Mouse (Mus musculus): ENCODE measurements around the gene Esrrb. TPM values are rescaled to one million over a fixed set of nuclear protein-coding genes. Genes with fewer than 3 reads are reported as not detected.

Esrrb gene
- polyA plus RNA-seq, 1 experiment = not detected

DNA sequence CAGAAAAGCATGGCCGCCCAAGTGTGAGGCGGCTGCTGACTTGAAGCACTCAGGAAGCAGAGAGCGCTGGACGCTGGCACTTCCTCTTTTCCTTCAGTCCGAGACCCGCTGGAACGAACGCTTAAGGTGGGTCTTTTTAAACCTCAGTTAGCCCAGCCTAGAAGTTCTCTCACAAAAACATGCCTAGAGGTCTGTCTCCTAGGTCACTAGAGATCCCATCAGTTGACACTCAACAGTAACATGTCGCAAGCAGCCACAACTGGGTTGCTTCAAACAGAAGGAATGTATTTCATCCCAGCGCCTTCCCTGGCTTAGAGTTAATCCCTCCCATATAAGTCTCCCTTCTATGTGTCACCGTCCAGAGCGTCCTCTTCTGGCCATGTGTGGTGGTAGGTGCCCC lies 33.9 kb downstream of the Esrrb start:
- H3K9me3 ChIP-seq (ENCODE audit: control insufficient read depth, low read length) = no peaks in the 10 kb centered on the region
- H3K36me3 ChIP-seq (ENCODE audit: control insufficient read depth) = no peaks in the 10 kb centered on the region
- no peak overlapping the region for H3K4me3 ChIP-seq (replicated peaks)
- no peak for TF ChIP-seq GATA1 (IDR thresholded peaks at IDR 0.05; ENCODE audit: low read length)
- no peak for TF ChIP-seq TAL1 (IDR thresholded peaks at IDR 0.05; ENCODE audit: low read length)
- H3K4me1 ChIP-seq (ENCODE audit: control insufficient read depth) = no peaks in the 10 kb centered on the region
- H3K27me3 ChIP-seq (ENCODE audit: control insufficient read depth) = no peaks in the 10 kb centered on the region

DNA sequence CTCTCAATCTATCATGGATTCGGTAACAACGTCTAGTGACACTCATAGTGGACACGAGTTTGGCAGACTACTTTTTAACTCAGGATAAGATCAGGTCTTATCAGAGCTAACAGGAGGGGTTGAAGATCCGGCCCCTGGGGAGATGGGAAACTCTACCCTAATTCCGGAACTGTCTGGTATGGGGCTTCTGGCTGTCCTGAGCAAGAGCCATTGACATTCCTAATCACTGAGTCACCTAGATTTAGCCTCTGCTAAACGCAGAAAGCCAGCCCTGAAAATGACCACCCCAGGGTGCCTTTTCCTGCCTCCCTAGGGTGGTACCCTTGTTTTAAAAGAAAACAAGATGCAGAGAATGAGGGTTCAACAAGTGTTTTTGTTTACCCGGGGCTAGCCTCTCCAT lies 34.4 kb downstream of the Esrrb start:
- Histone ChIP-seq H3K36me3 (ENCODE audit: control insufficient read depth) (no peaks in the 10 kb centered on the region), H3K4me1 (ENCODE audit: control insufficient read depth) (no peaks in the 10 kb centered on the region), H3K27me3 (ENCODE audit: control insufficient read depth) (no peaks in the 10 kb centered on the region), H3K4me3 (replicated peaks) (no peak overlapping the region), H3K9me3 (ENCODE audit: control insufficient read depth, low read length) (no peaks in the 10 kb centered on the region)
- TF ChIP-seq TAL1 (IDR thresholded peaks at IDR 0.05; ENCODE audit: low read length) (no peak), GATA1 (IDR thresholded peaks at IDR 0.05; ENCODE audit: low read length) (no peak)

DNA sequence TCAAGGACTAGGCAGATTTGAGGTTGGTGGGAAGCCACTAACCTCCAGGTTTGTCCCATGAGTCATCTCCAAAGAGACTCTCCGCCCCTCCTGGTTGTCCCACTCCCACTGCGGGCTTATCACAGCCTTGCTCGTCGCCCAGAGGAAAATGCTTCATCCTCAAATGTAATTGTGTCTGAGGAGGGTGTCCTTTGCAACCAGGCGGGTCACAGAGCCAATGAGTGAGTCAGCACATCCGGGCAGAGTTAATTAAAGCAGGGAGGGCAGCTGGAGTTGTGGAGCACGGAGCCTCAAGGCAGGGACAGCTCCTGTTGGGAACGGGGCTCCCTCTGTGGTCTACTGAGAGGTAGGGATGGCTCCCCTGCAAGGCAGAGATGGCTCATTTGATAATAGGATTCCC lies 37.8 kb downstream of the Esrrb start:
- Histone ChIP-seq H3K9me3 (ENCODE audit: control insufficient read depth, low read length) (no peaks in the 10 kb centered on the region), H3K27me3 (ENCODE audit: control insufficient read depth) (peaks cover 6% of the 10 kb centered on the region), H3K4me3 (replicated peaks) (no peak overlapping the region), H3K36me3 (ENCODE audit: control insufficient read depth) (no peaks in the 10 kb centered on the region), H3K4me1 (ENCODE audit: control insufficient read depth) (no peaks in the 10 kb centered on the region)
- no peak for TF ChIP-seq GATA1 (IDR thresholded peaks at IDR 0.05; ENCODE audit: low read length)
- TF ChIP-seq TAL1 (IDR thresholded peaks at IDR 0.05; ENCODE audit: low read length) = no peak

DNA sequence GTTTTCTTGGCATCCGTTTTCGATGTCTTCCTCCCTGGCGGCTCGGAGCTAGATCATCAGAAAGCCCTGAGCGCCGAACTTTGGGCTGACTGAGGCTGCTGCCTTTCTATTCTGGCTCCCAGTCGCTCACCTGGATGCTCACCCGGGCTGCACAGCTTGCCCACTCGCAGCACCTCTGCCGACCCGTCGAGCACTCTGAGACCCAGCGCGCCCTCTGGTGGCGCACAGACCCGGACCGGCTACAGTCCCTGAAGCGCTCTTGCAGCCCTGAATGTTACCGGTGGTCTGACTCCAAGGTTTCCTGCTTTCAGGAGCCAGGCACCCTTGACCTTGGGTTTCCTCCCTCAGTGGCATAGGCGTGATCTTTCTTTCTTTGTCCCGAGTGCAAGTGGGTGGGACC lies 41.8 kb downstream of the Esrrb start:
- H3K4me3 ChIP-seq (replicated peaks) = no peak overlapping the region
- H3K36me3 ChIP-seq (ENCODE audit: control insufficient read depth) = no peaks in the 10 kb centered on the region
- peaks cover 11% of the 10 kb centered on the region for H3K27me3 ChIP-seq (ENCODE audit: control insufficient read depth)
- H3K4me1 ChIP-seq (ENCODE audit: control insufficient read depth) = no peaks in the 10 kb centered on the region
- TF ChIP-seq TAL1 (IDR thresholded peaks at IDR 0.05; ENCODE audit: low read length) = no peak
- TF ChIP-seq GATA1 (IDR thresholded peaks at IDR 0.05; ENCODE audit: low read length) = no peak
- H3K9me3 ChIP-seq (ENCODE audit: control insufficient read depth, low read length) = no peaks in the 10 kb centered on the region

DNA sequence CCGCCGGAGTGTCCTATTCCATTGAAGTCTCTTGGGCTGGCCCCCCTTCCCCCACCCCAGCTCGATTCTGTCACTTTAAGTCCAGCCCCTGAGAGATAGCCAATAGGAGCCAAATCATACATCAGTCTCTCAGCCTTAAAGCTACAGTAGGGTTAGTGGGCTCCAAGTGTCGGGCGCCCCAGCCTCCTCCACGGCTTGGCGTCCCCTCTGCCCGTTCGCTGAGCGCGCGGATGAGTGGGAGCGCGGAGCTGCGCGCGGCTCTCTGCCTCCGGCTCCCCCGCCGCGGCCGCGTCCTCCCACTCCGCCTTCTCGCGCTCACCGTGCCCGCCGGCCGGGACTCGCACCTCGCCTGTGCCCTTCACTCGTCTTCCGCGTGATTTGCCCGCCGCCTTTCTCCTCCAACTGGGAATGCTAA lies 60.6 kb downstream of the Esrrb start:
- Histone ChIP-seq H3K27me3 (ENCODE audit: control insufficient read depth) (peaks cover 70% of the 10 kb centered on the region), H3K4me3 (replicated peaks) (peak overlapping the region; percentile 27), H3K36me3 (ENCODE audit: control insufficient read depth) (no peaks in the 10 kb centered on the region), H3K9me3 (ENCODE audit: control insufficient read depth, low read length) (no peaks in the 10 kb centered on the region; the same call in 1 of the 2 replicates), H3K4me1 (ENCODE audit: control insufficient read depth) (no peaks in the 10 kb centered on the region)
- TF ChIP-seq GATA1 (IDR thresholded peaks at IDR 0.05; ENCODE audit: low read length) (no peak), TAL1 (IDR thresholded peaks at IDR 0.05; ENCODE audit: low read length) (no peak)

DNA sequence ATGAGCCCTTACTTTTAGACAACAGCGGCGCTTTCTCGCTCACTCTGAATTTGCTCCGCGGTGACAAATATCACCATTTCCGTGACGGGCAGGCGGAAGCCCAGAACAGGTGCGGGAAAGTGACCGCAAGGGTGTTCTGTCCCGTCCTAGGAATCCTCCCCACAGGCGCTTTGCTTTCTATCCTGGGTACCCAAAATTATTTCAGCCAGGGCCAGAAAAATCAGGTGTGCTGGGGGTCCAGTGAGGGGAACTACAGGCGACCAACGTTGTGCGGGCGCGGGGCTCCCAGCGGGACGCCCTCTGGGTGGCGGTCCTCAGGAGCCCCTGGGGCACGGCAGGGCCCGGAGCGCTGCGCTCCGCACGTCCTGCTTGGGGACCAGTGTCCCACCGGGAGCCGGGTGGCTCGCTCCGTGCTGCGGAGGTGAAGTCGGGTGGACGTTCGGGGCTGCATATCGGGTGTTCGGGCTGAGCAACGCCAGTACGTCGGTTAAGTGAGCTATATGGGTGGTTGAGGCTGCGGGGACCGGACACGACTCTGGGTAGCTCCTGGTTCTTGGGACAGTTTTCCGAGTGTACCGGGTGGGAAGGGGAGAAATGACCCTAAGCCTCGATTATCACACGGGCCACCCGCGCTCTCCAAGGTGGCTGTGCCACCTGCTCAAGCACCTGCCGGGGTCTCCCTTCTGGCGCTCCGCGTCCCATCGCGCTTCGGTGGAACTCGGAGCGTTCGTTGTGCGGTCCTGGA lies 61.4 kb downstream of the Esrrb start:
- Histone ChIP-seq H3K36me3 (ENCODE audit: control insufficient read depth) (no peaks in the 10 kb centered on the region), H3K9me3 (ENCODE audit: control insufficient read depth, low read length) (no peaks in the 10 kb centered on the region; the same call in 1 of the 2 replicates), H3K27me3 (ENCODE audit: control insufficient read depth) (peaks cover 70% of the 10 kb centered on the region), H3K4me1 (ENCODE audit: control insufficient read depth) (no peaks in the 10 kb centered on the region), H3K4me3 (replicated peaks) (no peak overlapping the region)
- TF ChIP-seq GATA1 (IDR thresholded peaks at IDR 0.05; ENCODE audit: low read length) (no peak), TAL1 (IDR thresholded peaks at IDR 0.05; ENCODE audit: low read length) (no peak)

DNA sequence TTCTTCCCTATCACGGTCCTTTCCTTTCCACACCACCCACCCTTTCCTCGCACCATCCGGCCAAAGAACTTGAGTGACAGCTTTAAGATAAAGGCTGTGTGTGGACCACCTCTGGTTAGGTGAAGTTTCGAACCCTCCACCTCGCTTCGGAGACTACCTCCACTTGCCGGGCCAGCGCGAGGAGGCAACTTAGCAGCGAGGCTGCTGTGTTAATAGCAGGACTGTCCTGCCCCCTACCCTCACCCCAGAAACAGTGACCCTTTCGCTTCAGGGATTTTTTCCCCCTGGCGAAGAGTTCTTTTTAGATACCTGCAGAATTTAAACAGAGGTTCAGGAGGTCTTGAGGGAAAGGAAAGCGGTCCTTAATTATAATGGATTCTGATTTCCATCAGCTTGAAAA lies 62.2 kb downstream of the Esrrb start:
- Histone ChIP-seq H3K4me1 (ENCODE audit: control insufficient read depth) (no peaks in the 10 kb centered on the region), H3K4me3 (replicated peaks) (no peak overlapping the region), H3K9me3 (ENCODE audit: control insufficient read depth, low read length) (no peaks in the 10 kb centered on the region; the same call in 1 of the 2 replicates), H3K27me3 (ENCODE audit: control insufficient read depth) (peaks cover 67% of the 10 kb centered on the region), H3K36me3 (ENCODE audit: control insufficient read depth) (no peaks in the 10 kb centered on the region)
- TF ChIP-seq TAL1 (IDR thresholded peaks at IDR 0.05; ENCODE audit: low read length) (no peak), GATA1 (IDR thresholded peaks at IDR 0.05; ENCODE audit: low read length) (no peak)

DNA sequence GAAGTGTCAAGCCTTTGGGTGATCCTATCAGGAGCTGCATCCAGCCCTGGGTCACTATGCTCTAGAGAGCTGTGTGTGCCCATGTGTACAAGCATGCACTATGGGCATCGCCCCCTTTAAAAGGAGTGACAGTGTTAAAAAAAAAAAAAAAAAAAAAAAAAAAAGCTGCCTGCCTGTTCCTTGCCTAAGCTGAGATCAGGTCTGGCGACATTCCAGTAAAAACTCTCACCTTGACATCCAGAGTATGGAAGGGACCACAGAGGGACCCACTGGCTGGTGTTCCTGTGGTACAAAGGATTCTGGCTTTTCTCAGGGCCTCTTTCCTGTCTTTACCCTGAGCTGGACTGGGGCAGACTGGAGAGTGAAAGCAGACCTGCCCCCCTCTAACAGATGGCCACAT lies 66.7 kb downstream of the Esrrb start:
- no peak overlapping the region for H3K4me3 ChIP-seq (replicated peaks)
- TF ChIP-seq TAL1 (IDR thresholded peaks at IDR 0.05; ENCODE audit: low read length) (no peak), GATA1 (IDR thresholded peaks at IDR 0.05; ENCODE audit: low read length) (no peak)
- no peaks in the 10 kb centered on the region for H3K36me3 ChIP-seq (ENCODE audit: control insufficient read depth)
- H3K27me3 ChIP-seq (ENCODE audit: control insufficient read depth) = peaks cover 30% of the 10 kb centered on the region
- H3K4me1 ChIP-seq (ENCODE audit: control insufficient read depth) = no peaks in the 10 kb centered on the region
- H3K9me3 ChIP-seq (ENCODE audit: control insufficient read depth, low read length) = no peaks in the 10 kb centered on the region

DNA sequence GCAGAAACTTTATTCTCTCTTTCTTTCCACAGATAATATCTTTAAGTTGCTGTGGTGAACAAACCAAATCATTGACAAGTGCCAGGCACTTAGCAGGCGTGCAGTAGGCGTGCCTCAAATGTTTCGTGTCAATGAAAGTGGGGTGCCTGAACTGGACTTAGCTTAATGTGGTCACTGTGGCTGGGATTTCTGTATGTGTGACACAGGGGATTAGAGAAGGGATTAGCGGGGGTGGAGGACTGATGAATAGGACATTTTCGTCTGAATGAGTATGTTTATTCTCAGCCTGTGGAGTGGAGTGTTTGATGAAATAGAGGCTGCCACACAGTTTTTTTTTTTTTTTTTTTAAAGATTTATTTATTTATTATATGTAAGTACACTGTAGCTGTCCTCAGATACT lies 70.8 kb downstream of the Esrrb start:
- Histone ChIP-seq H3K36me3 (ENCODE audit: control insufficient read depth) (no peaks in the 10 kb centered on the region), H3K27me3 (ENCODE audit: control insufficient read depth) (no peaks in the 10 kb centered on the region; the same call in 1 of the 2 replicates), H3K4me3 (replicated peaks) (no peak overlapping the region), H3K4me1 (ENCODE audit: control insufficient read depth) (no peaks in the 10 kb centered on the region), H3K9me3 (ENCODE audit: control insufficient read depth, low read length) (no peaks in the 10 kb centered on the region)
- no peak for TF ChIP-seq GATA1 (IDR thresholded peaks at IDR 0.05; ENCODE audit: low read length)
- no peak for TF ChIP-seq TAL1 (IDR thresholded peaks at IDR 0.05; ENCODE audit: low read length)

All from erythroblast, embryonic 14.5 days (primary cell).